Mouse (Mus musculus): ENCODE results near the gene Panx1. TPM values are rescaled to one million over a fixed set of nuclear protein-coding genes. Genes with fewer than 3 reads are reported as not detected.

Panx1 gene
- polyA plus RNA-seq, 1 experiment from 2014 or later, result 51.7 TPM

DNA sequence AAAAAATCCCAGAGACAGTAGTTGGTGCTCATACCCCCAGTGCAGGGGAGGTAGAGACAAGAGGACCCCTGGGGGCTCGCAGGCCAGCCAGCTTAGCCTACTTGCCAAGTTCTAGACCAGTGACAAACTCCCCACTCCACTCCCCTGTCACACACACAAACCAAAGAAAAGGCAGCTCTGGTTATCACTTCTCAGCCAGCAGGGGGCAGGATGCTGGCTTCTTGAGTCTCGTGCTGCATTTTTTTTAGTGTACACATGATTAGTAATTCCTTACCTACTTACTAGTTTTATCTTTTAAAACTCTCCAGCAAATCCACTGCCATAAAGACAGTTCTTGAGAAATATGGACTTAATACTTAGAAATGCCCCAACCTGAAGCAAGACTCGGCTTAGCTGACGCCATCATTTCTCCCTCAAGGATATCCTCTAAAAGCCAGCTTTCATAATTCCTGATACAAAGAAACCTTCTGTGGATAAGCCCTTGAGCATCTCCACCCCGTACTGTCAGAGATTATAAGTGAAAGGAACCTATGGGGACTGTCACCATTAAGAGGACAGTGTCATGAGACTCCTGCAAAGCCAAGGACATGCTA lies 11.6 kb downstream of the Panx1 start:
- no peak overlapping the region for H3K9ac ChIP-seq (replicated peaks; ENCODE audit: low read depth, low read length)
- WGBS, result 71% methylated on average over 5 of the region's 5 CpGs

DNA sequence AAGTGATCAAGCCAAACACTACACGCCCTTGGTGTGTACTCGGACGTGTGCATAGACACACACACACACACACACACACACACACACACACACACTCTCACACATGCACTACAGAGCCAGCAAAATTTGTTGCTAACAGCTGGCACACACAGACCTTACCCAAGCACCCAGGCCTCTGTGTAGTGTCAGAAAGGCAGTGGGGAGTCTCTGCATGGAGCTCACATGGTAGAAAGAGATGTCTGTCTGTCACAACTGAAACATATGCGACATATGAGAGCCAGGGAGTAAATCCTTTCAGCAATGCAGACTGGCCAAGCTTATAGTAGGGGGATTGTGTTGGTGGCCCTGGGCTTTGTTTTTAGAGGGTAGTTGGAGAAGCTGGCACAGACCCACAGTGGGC lies 12.5 kb downstream of the Panx1 start:
- Histone ChIP-seq H3K4me3 (ENCODE audit: low read depth, low read length) (no peak overlapping the region), H3K27ac (ENCODE audit: low read length) (no peak overlapping the region), H3K36me3 (ENCODE audit: control insufficient read depth, insufficient read depth, low read length) (no peaks in the 10 kb centered on the region), H3K4me1 (ENCODE audit: control insufficient read depth, insufficient read depth, low read length) (no peaks in the 10 kb centered on the region), H3K27me3 (ENCODE audit: control insufficient read depth, insufficient read depth, low read length) (no peaks in the 10 kb centered on the region), H3K9ac (replicated peaks; ENCODE audit: low read depth, low read length) (no peak overlapping the region), H3K4me2 (replicated peaks; ENCODE audit: low read depth, low read length) (no peak overlapping the region), H3K9me3 (ENCODE audit: control insufficient read depth, low read depth, low read length) (no peaks in the 10 kb centered on the region)
- WGBS, result 81% methylated on average over 4 of the region's 4 CpGs
- no peak for ATAC-seq (ENCODE audit: insufficient number of reproducible peaks, insufficient read depth, low FRiP score, low read depth)

More for the DNA sequence above, 11.6 kb downstream of the Panx1 start:
- Histone ChIP-seq H3K4me2 (replicated peaks; ENCODE audit: low read depth, low read length) (no peak overlapping the region), H3K4me3 (ENCODE audit: low read depth, low read length) (no peak overlapping the region), H3K27ac (ENCODE audit: low read length) (no peak overlapping the region), H3K4me1 (ENCODE audit: control insufficient read depth, insufficient read depth, low read length) (no peaks in the 10 kb centered on the region), H3K27me3 (ENCODE audit: control insufficient read depth, insufficient read depth, low read length) (no peaks in the 10 kb centered on the region), H3K36me3 (ENCODE audit: control insufficient read depth, insufficient read depth, low read length) (no peaks in the 10 kb centered on the region), H3K9me3 (ENCODE audit: control insufficient read depth, low read depth, low read length) (no peaks in the 10 kb centered on the region)
- ATAC-seq (ENCODE audit: insufficient number of reproducible peaks, insufficient read depth, low FRiP score, low read depth), result no peak

DNA sequence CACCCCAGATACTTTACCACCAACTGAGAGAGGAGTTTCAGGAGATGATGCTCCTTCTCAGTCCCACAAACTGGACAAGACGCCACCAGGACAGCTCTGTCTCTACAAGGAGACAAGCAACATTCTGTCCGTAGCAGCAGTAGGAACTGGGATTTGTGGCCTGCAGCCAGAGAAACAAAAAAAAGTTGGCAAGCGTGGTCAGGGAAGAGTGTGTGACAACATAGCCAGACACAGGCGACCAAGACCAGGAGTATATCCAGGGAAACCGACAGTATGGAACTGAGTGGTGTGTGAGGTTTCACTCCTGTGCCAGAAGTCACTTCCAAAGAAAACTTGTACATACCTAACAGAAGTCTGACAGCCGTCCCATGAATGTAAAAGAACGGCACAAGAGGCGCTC lies 14.5 kb downstream of the Panx1 start:
- ATAC-seq (ENCODE audit: insufficient number of reproducible peaks, insufficient read depth, low FRiP score, low read depth), result no peak

DNA sequence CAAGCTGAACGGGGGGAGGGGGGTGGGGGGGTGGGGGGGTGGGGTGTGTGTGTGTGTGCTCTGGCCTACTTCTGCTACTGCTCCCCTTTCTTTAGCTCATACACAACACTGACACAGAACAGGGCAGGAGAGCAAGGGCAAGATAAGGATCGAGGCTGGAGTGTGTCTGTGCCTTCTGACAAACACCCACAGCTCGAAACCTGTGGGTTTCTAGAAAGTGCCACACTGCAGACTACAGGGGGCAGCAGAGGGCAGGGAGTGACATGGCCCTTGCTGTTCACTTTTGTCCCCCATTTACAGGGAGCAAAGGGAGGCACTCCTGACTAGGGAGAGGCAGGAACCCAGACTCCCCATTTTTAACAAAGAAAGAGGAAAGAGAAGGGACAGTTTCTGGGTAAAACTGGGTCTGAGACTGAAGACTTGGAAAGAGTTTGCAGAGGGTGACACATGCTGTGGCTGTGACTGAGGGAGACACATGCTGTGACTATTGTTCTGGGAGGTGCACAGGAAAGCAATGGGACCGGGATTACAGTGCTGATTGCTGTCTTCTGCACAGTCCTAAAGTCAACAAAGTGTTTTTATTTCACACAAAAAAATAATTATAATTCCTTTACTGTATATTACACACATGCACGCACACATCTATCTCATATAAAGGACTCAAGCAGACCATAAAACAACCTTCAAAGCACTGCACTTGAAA lies 16.1 kb downstream of the Panx1 start:
- Histone ChIP-seq H3K4me1 (ENCODE audit: control insufficient read depth, insufficient read depth, low read length) (no peaks in the 10 kb centered on the region), H3K4me3 (ENCODE audit: low read depth, low read length) (no peak overlapping the region), H3K27ac (ENCODE audit: low read length) (no peak overlapping the region), H3K9ac (replicated peaks; ENCODE audit: low read depth, low read length) (no peak overlapping the region), H3K36me3 (ENCODE audit: control insufficient read depth, insufficient read depth, low read length) (no peaks in the 10 kb centered on the region), H3K4me2 (replicated peaks; ENCODE audit: low read depth, low read length) (no peak overlapping the region), H3K9me3 (ENCODE audit: control insufficient read depth, low read depth, low read length) (no peaks in the 10 kb centered on the region), H3K27me3 (ENCODE audit: control insufficient read depth, insufficient read depth, low read length) (no peaks in the 10 kb centered on the region)
- 59% methylated on average over 5 of the region's 5 CpGs for WGBS
- peak; percentile 37; the same call in 1 of the 2 replicates for ATAC-seq (ENCODE audit: insufficient number of reproducible peaks, insufficient read depth, low FRiP score, low read depth)

More for the DNA sequence above, 14.5 kb downstream of the Panx1 start:
- no peaks in the 10 kb centered on the region for H3K4me1 ChIP-seq (ENCODE audit: control insufficient read depth, insufficient read depth, low read length)
- H3K9me3 ChIP-seq (ENCODE audit: control insufficient read depth, low read depth, low read length), result no peaks in the 10 kb centered on the region
- no peaks in the 10 kb centered on the region for H3K27me3 ChIP-seq (ENCODE audit: control insufficient read depth, insufficient read depth, low read length)
- H3K4me2 ChIP-seq (replicated peaks; ENCODE audit: low read depth, low read length), result no peak overlapping the region
- no peaks in the 10 kb centered on the region for H3K36me3 ChIP-seq (ENCODE audit: control insufficient read depth, insufficient read depth, low read length)
- H3K27ac ChIP-seq (ENCODE audit: low read length), result no peak overlapping the region
- 62% methylated on average over 8 of the region's 8 CpGs for WGBS
- no peak overlapping the region for H3K4me3 ChIP-seq (ENCODE audit: low read depth, low read length)
- H3K9ac ChIP-seq (replicated peaks; ENCODE audit: low read depth, low read length), result no peak overlapping the region

DNA sequence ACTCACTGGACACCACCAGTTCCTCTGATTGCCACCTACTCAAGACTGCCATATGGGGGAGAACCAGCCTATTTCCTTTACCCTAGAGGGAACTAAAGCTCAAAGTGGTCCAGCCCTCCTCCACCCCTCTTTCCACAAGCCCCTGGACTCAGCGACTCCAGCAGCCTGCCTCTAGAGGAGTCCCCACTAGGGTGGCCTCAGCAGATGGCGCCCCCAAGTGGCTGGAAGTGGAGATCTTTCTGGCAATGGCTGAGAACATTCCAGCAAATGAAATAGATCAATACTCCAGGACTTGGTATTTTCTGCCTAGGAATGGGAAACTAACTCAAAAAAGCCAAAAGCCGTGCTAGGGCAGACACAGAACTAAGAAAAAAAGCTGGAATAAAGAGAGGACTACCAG lies 17.6 kb downstream of the Panx1 start:
- Histone ChIP-seq H3K36me3 (ENCODE audit: control insufficient read depth, insufficient read depth, low read length) (no peaks in the 10 kb centered on the region), H3K27ac (ENCODE audit: low read length) (no peak overlapping the region), H3K4me1 (ENCODE audit: control insufficient read depth, insufficient read depth, low read length) (no peaks in the 10 kb centered on the region), H3K9ac (replicated peaks; ENCODE audit: low read depth, low read length) (no peak overlapping the region), H3K27me3 (ENCODE audit: control insufficient read depth, insufficient read depth, low read length) (no peaks in the 10 kb centered on the region), H3K9me3 (ENCODE audit: control insufficient read depth, low read depth, low read length) (no peaks in the 10 kb centered on the region), H3K4me2 (replicated peaks; ENCODE audit: low read depth, low read length) (no peak overlapping the region), H3K4me3 (ENCODE audit: low read depth, low read length) (no peak overlapping the region)
- no peak for ATAC-seq (ENCODE audit: insufficient number of reproducible peaks, insufficient read depth, low FRiP score, low read depth)
- WGBS, result 65% methylated on average over 3 of the region's 3 CpGs

DNA sequence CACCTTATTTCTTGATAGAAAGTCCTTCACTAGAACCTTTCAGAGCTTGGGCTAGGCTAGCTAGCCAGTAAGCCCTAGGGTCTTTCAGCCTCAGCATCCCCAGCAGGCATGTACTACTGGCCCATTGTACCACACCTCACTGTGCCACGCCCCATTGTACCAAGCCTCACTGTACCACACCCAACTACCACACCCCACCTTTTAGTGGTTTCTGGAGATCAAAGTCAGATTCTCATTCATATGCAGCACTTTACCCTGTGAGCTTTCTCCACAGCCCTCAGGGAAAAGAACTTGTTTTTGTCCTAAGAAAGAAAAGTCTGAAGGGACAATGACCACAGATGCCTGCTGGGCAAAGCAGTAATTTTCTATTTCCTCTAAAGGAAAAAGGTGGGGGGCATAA lies 22.2 kb downstream of the Panx1 start:
- Histone ChIP-seq H3K27ac (ENCODE audit: low read length) (no peak overlapping the region), H3K27me3 (ENCODE audit: control insufficient read depth, insufficient read depth, low read length) (no peaks in the 10 kb centered on the region), H3K4me2 (replicated peaks; ENCODE audit: low read depth, low read length) (no peak overlapping the region), H3K4me3 (ENCODE audit: low read depth, low read length) (no peak overlapping the region), H3K36me3 (ENCODE audit: control insufficient read depth, insufficient read depth, low read length) (no peaks in the 10 kb centered on the region; the same call in 1 of the 2 replicates), H3K4me1 (ENCODE audit: control insufficient read depth, insufficient read depth, low read length) (no peaks in the 10 kb centered on the region), H3K9ac (replicated peaks; ENCODE audit: low read depth, low read length) (no peak overlapping the region), H3K9me3 (ENCODE audit: control insufficient read depth, low read depth, low read length) (no peaks in the 10 kb centered on the region)
- ATAC-seq (ENCODE audit: insufficient number of reproducible peaks, insufficient read depth, low FRiP score, low read depth), result no peak
- WGBS, result 96% methylated on average over 1 of the region's 1 CpGs

DNA sequence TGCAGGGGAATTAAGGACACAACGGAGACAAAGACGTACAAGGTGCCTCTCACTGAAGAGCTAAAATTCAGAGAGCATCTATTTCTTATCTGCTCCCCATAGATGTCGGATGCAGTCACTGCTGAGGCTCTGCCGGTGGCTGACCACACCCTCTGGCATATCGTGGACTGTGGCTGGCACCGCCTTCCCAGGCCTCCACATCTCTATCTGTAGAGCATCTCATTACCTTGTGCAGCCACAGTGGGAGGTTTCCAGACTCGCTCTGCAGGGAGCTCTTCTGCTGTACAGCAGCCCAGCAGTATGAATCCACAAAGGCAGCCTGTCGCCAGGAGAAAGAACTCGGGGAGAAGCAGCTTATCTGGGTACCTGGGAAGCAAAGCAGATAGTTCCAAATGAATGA lies 24.1 kb downstream of the Panx1 start:
- Histone ChIP-seq H3K9me3 (ENCODE audit: control insufficient read depth, low read depth, low read length) (no peaks in the 10 kb centered on the region), H3K4me2 (replicated peaks; ENCODE audit: low read depth, low read length) (no peak overlapping the region), H3K9ac (replicated peaks; ENCODE audit: low read depth, low read length) (no peak overlapping the region), H3K4me1 (ENCODE audit: control insufficient read depth, insufficient read depth, low read length) (no peaks in the 10 kb centered on the region), H3K36me3 (ENCODE audit: control insufficient read depth, insufficient read depth, low read length) (no peaks in the 10 kb centered on the region; the same call in 1 of the 2 replicates), H3K27me3 (ENCODE audit: control insufficient read depth, insufficient read depth, low read length) (no peaks in the 10 kb centered on the region), H3K4me3 (ENCODE audit: low read depth, low read length) (no peak overlapping the region), H3K27ac (ENCODE audit: low read length) (no peak overlapping the region)
- ATAC-seq (ENCODE audit: insufficient number of reproducible peaks, insufficient read depth, low FRiP score, low read depth), result no peak
- WGBS, result 84% methylated on average over 9 of the region's 9 CpGs

DNA sequence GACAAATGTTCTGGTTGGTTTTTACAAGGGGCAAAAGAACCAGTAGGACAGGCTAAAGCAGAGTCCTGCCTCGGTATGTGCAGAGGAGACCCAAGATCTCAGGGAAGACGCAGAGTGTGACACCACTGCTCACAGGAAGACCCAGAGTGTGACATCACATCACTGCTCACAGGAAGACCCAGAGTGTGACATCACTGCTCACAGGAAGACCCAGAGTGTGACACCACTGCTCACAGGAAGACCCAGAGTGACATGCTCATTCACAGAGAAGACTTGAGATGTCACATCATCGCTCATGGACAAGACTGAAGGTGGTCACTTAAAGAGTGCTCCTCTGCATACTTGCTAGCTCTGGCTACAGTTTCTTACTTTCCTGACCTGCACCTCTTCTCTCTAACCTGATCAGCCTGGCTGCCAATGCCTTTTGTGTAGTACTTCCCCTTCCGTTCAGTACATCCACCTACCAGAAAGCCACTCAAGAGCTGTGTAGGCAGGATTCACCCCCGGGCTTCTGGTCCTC lies 24.7 kb downstream of the Panx1 start:
- no peak overlapping the region for H3K4me3 ChIP-seq (ENCODE audit: low read depth, low read length)
- ATAC-seq (ENCODE audit: insufficient number of reproducible peaks, insufficient read depth, low FRiP score, low read depth), result no peak

More for the DNA sequence above, 24.7 kb downstream of the Panx1 start:
- no peak overlapping the region for H3K27ac ChIP-seq (ENCODE audit: low read length)
- H3K4me2 ChIP-seq (replicated peaks; ENCODE audit: low read depth, low read length), result no peak overlapping the region
- no peaks in the 10 kb centered on the region for H3K9me3 ChIP-seq (ENCODE audit: control insufficient read depth, low read depth, low read length)
- no peaks in the 10 kb centered on the region for H3K27me3 ChIP-seq (ENCODE audit: control insufficient read depth, insufficient read depth, low read length)
- WGBS, result 93% methylated on average over 5 of the region's 5 CpGs
- H3K36me3 ChIP-seq (ENCODE audit: control insufficient read depth, insufficient read depth, low read length), result no peaks in the 10 kb centered on the region; the same call in 1 of the 2 replicates
- H3K4me1 ChIP-seq (ENCODE audit: control insufficient read depth, insufficient read depth, low read length), result no peaks in the 10 kb centered on the region
- no peak overlapping the region for H3K9ac ChIP-seq (replicated peaks; ENCODE audit: low read depth, low read length)
